Mouse (Mus musculus) heart, embryonic 16.5 days (tissue): ENCODE measurements around the gene Dclk1. TPM values are rescaled to one million over a fixed set of nuclear protein-coding genes. Genes with fewer than 3 reads are reported as not detected.

Experiments
- ATAC-seq: fragments of 200-750 bp; cut with Nextera tagmentation; replicated peaks from 2 replicates; pipeline ENCODE4 v1.8.0; 2017; ENCODE audit warnings: moderate number of reproducible peaks; ENCODE audit not compliant: insufficient read depth, low FRiP score; ENCODE audit errors: extremely low read depth
- H3K27ac ChIP-seq: fragments of 300-500 bp; sonication (generic); 2 replicates; pipeline ENCODE4 v1.5.1; 2014; ENCODE audit warnings: mild to moderate bottlenecking, low read length, control low read depth, moderate library complexity
- H3K27me3 ChIP-seq: fragments of 300-500 bp; sonication (generic); 2 replicates; pipeline ENCODE4 v1.6.1; 2014; ENCODE audit warnings: low read length, mixed read lengths; ENCODE audit not compliant: control insufficient read depth, insufficient read depth
- H3K36me3 ChIP-seq: fragments of 300-500 bp; sonication (generic); 2 replicates; pipeline ENCODE4 v1.6.1; 2014; ENCODE audit not compliant: control insufficient read depth, insufficient read depth
- H3K4me1 ChIP-seq: fragments of 300-500 bp; sonication (generic); 2 replicates; pipeline ENCODE4 v1.6.1; 2014; ENCODE audit warnings: low read length, mixed read lengths; ENCODE audit not compliant: control insufficient read depth, insufficient read depth
- H3K4me2 ChIP-seq: fragments of 300-500 bp; sonication (generic); 2 replicates; pipeline ENCODE4 v1.6.1; 2014; ENCODE audit warnings: low read depth, mild to moderate bottlenecking, control low read depth, low read length
- H3K4me3 ChIP-seq: fragments of 300-500 bp; sonication (generic); 2 replicates; pipeline ENCODE4 v1.5.1; 2014; ENCODE audit warnings: mild to moderate bottlenecking, control low read depth, low read length
- H3K9ac ChIP-seq: fragments of 300-500 bp; sonication (generic); 2 replicates; pipeline ENCODE4 v1.6.1; 2014; ENCODE audit warnings: low read length, control low read depth
- H3K9me3 ChIP-seq: fragments of 300-500 bp; sonication (generic); replicated peaks from 2 replicates; pipeline ENCODE4 v1.6.1; 2016; ENCODE audit warnings: low read length; ENCODE audit not compliant: control insufficient read depth
- WGBS: fragments of 180-500 bp; shearing (Covaris S2); extraction: QIAGEN DNeasy Blood & Tissue Kit; methylation state at CpG from one replicate; pipeline ENCODE4 v1.1.7; 2014; 5-methylcytosine and 5-hydroxymethylcytosine counted together
- polyA plus RNA-seq: library from polyadenylated mRNA; unstranded; fragments of >200 nt; fragmentation: Nextera tagmentation; extraction: Ambion mirVana; gene quantifications from 2 replicates; pipeline ENCODE4 v1.2.1, GENCODE M21; 2015

Gene Dclk1
- polyA plus RNA-seq, 1 experiment from 2014 or later = 5.4 TPM

- no peaks in the 10 kb centered on the region for H3K9me3 ChIP-seq
- ATAC-seq = no peak
- no peak overlapping the region for H3K4me3 ChIP-seq
- no peaks in the 10 kb centered on the region for H3K36me3 ChIP-seq
- H3K9ac ChIP-seq = no peak overlapping the region
- 90% methylated on average over 6 of the region's 6 CpGs for WGBS
- H3K4me2 ChIP-seq = no peak overlapping the region
- no peaks in the 10 kb centered on the region for H3K27me3 ChIP-seq
- H3K27ac ChIP-seq = no peak overlapping the region
- peaks cover 14% of the 10 kb centered on the region for H3K4me1 ChIP-seq
These were observed 298.4 kb downstream of the Dclk1 start for GRCm38 (mm10) chr3:55540406-55541140.

DNA sequence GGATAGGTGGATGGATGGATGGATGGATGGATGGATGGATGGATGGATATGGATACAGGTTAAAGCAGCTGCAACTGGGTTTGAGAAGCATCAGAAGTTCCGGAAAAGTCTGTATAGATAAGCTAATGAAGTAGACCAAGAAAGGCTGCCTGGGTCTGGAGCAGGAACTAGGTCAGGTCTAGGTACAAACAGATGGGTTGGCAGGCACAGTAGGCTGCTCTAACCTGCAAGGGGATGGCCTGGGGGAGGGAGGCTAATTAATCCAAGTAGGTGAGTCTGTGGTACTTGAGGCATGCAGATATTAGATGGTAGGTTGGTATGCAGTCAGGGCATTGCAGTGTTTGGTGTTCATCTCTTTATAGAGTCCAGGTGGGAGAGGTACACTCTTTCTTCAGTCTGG, 299.6 kb downstream of the Dclk1 start:
- Histone ChIP-seq H3K27ac (no peak overlapping the region), H3K4me3 (no peak overlapping the region), H3K4me2 (no peak overlapping the region), H3K4me1 (peaks cover 14% of the 10 kb centered on the region), H3K9ac (no peak overlapping the region), H3K27me3 (no peaks in the 10 kb centered on the region), H3K36me3 (no peaks in the 10 kb centered on the region), H3K9me3 (no peaks in the 10 kb centered on the region)
- 83% methylated on average over 1 of the region's 1 CpGs for WGBS
- no peak for ATAC-seq

- ATAC-seq = no peak
These were observed 300.1 kb downstream of the Dclk1 start for GRCm38 (mm10) chr3:55542310-55542709.

DNA sequence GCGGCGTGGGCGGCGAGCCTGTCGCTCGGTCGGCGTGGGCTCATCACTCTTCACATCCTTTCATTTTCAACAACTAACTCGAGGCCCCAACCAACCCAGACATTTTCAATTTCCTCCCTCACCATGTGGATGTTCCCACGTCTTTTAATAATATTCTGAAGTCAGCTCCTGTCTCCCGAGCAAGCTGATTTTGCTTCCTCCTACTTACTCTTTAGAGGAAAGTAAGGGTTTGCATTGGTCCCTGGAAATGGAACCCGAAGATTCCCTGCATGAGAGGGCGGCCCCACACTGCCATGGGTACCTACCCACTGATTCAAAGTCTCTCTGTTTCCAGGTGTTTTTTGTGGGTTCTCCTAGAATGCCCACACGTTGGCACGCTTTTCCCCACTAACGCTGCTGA, 300.8 kb downstream of the Dclk1 start:
- no peaks in the 10 kb centered on the region for H3K36me3 ChIP-seq
- H3K4me1 ChIP-seq = peaks cover 14% of the 10 kb centered on the region
- 66% methylated on average over 16 of the region's 16 CpGs for WGBS
- H3K27me3 ChIP-seq = no peaks in the 10 kb centered on the region
- H3K9me3 ChIP-seq = no peaks in the 10 kb centered on the region
- H3K27ac ChIP-seq = no peak overlapping the region
- peak overlapping the region; percentile 46 for H3K4me2 ChIP-seq
- no peak for ATAC-seq
- no peak overlapping the region for H3K9ac ChIP-seq
- peak overlapping the region; percentile 21 for H3K4me3 ChIP-seq

More at GRCm38 (mm10) chr3:55542310-55542709, 300.1 kb downstream of the Dclk1 start:
- Histone ChIP-seq H3K27me3 (no peaks in the 10 kb centered on the region), H3K9me3 (no peaks in the 10 kb centered on the region), H3K27ac (no peak overlapping the region), H3K4me1 (peaks cover 14% of the 10 kb centered on the region), H3K36me3 (no peaks in the 10 kb centered on the region), H3K4me2 (peak overlapping the region; percentile 46), H3K9ac (no peak overlapping the region), H3K4me3 (peak overlapping the region; percentile 21)
- WGBS = 17% methylated on average over 8 of the region's 8 CpGs

- Histone ChIP-seq H3K36me3 (no peaks in the 10 kb centered on the region), H3K9me3 (no peaks in the 10 kb centered on the region), H3K9ac (no peak overlapping the region), H3K4me3 (no peak overlapping the region), H3K4me2 (no peak overlapping the region), H3K27me3 (no peaks in the 10 kb centered on the region), H3K4me1 (peaks cover 14% of the 10 kb centered on the region), H3K27ac (no peak overlapping the region)
- 29% methylated on average over 13 of the region's 13 CpGs for whole genome bisulfite sequencing
- ATAC-seq = no peak
These were observed 301.9 kb downstream of the Dclk1 start for GRCm38 (mm10) chr3:55543929-55544684.

- no peak overlapping the region for H3K27ac ChIP-seq
- no peaks in the 10 kb centered on the region for H3K36me3 ChIP-seq
- H3K9me3 ChIP-seq = no peaks in the 10 kb centered on the region
- 78% methylated on average over 3 of the region's 3 CpGs for WGBS
- H3K9ac ChIP-seq = no peak overlapping the region
- H3K4me1 ChIP-seq = peaks cover 5% of the 10 kb centered on the region; the same call in 1 of the 2 replicates
- ATAC-seq = no peak
- no peak overlapping the region for H3K4me2 ChIP-seq
- no peak overlapping the region for H3K4me3 ChIP-seq
- no peaks in the 10 kb centered on the region for H3K27me3 ChIP-seq
These were observed 303.1 kb downstream of the Dclk1 start for GRCm38 (mm10) chr3:55545296-55545695.

DNA sequence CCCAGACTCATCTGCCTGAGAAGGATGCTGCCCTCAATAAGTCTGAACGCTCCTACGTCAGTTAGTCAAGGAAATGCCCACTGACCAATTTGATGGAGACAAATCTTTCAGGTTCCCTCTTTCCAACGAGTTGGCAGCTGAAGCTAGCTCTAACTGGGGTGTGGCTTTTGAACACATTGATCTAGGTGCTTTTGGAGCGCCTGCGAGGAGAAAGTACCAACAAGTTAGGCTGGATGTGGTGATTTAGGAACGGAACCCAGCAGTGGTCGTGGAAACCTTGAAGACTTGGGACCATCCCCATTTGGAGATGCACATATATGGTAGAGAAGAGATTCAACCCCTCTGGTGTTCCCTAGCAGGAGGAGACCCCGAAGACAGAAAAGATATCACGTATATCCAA, 303.8 kb downstream of the Dclk1 start:
- Histone ChIP-seq H3K27ac (no peak overlapping the region), H3K4me1 (peaks cover 5% of the 10 kb centered on the region; the same call in 1 of the 2 replicates), H3K9ac (no peak overlapping the region), H3K4me2 (no peak overlapping the region), H3K27me3 (no peaks in the 10 kb centered on the region), H3K36me3 (no peaks in the 10 kb centered on the region), H3K9me3 (no peaks in the 10 kb centered on the region), H3K4me3 (no peak overlapping the region)
- no peak for ATAC-seq
- WGBS = 86% methylated on average over 9 of the region's 9 CpGs

- H3K36me3 ChIP-seq = no peaks in the 10 kb centered on the region
- no peaks in the 10 kb centered on the region for H3K27me3 ChIP-seq
- WGBS = 53% methylated on average over 2 of the region's 2 CpGs
- H3K4me1 ChIP-seq = peaks cover 5% of the 10 kb centered on the region; the same call in 1 of the 2 replicates
- ATAC-seq = no peak
- H3K4me3 ChIP-seq = no peak overlapping the region
- H3K4me2 ChIP-seq = no peak overlapping the region
- no peaks in the 10 kb centered on the region for H3K9me3 ChIP-seq
- no peak overlapping the region for H3K27ac ChIP-seq
- no peak overlapping the region for H3K9ac ChIP-seq
These were observed 304.9 kb downstream of the Dclk1 start for GRCm38 (mm10) chr3:55547106-55547505.

GRCm38 (mm10) chr3:55549376-55549775, 307.2 kb downstream of the Dclk1 start:
- Histone ChIP-seq H3K4me3 (no peak overlapping the region), H3K27ac (no peak overlapping the region), H3K36me3 (no peaks in the 10 kb centered on the region), H3K4me2 (no peak overlapping the region), H3K9ac (no peak overlapping the region), H3K9me3 (no peaks in the 10 kb centered on the region), H3K27me3 (no peaks in the 10 kb centered on the region), H3K4me1 (0 out of 2 replicates have a peak, but pooled peaks cover under 1% of the 10 kb centered on the region)
- no peak for ATAC-seq
- 83% methylated on average over 7 of the region's 7 CpGs for WGBS
